Mouse (Mus musculus) ZHBTc4 (cell line): Measurements from ENCODE around the gene Zfhx3.

Experiments
- DNase-seq: peaks from one replicate; pipeline ENCODE4 v3.0.0-alpha.2; 2011; ENCODE audit warnings: low read depth, low spot score

Gene Zfhx3

GRCm38 (mm10) chr8:108741651-108742050, 799.2 kb downstream of the Zfhx3 start:
- no peak for DNase-seq

GRCm38 (mm10) chr8:108742465-108742864, 800.0 kb downstream of the Zfhx3 start:
- no peak for DNase-seq

- DNase-seq = no peak
Observed at GRCm38 (mm10) chr8:108743238-108743637, 800.8 kb downstream of the Zfhx3 start.

GRCm38 (mm10) chr8:108745551-108745950, 803.1 kb downstream of the Zfhx3 start:
- DNase-seq = no peak

- DNase-seq = no peak
Observed at GRCm38 (mm10) chr8:108748095-108748494, 805.7 kb downstream of the Zfhx3 start.

GRCm38 (mm10) chr8:108748851-108749376, 806.5 kb downstream of the Zfhx3 start:
- DNase-seq = no peak

GRCm38 (mm10) chr8:108750806-108751205, 808.4 kb downstream of the Zfhx3 start:
- DNase-seq = no peak

GRCm38 (mm10) chr8:108754556-108754955, 812.1 kb downstream of the Zfhx3 start:
- DNase-seq = peak; percentile 18

- DNase-seq = peak; percentile 36
Observed at GRCm38 (mm10) chr8:108755400-108756325, 813.2 kb downstream of the Zfhx3 start.

- peak; percentile 77 for DNase-seq
Observed at GRCm38 (mm10) chr8:108759511-108760330, 817.3 kb downstream of the Zfhx3 start.

GRCm38 (mm10) chr8:108760745-108761144, 818.3 kb downstream of the Zfhx3 start:
- no peak for DNase-seq

GRCm38 (mm10) chr8:108762567-108762966, 820.1 kb downstream of the Zfhx3 start:
- no peak for DNase-seq

- DNase-seq = no peak
Observed at GRCm38 (mm10) chr8:108764403-108765194, 822.2 kb downstream of the Zfhx3 start.

GRCm38 (mm10) chr8:108766102-108766501, 823.7 kb downstream of the Zfhx3 start:
- DNase-seq = no peak

- no peak for DNase-seq
Observed at GRCm38 (mm10) chr8:108768051-108768450, 825.6 kb downstream of the Zfhx3 start.

GRCm38 (mm10) chr8:108770334-108770733, 827.9 kb downstream of the Zfhx3 start:
- no peak for DNase-seq

- DNase-seq = no peak
Observed at GRCm38 (mm10) chr8:108773436-108773835, 831.0 kb downstream of the Zfhx3 start.

- DNase-seq = no peak
Observed at GRCm38 (mm10) chr8:108778063-108778462, 835.6 kb downstream of the Zfhx3 start.

GRCm38 (mm10) chr8:108778551-108778950, 836.1 kb downstream of the Zfhx3 start:
- no peak for DNase-seq

GRCm38 (mm10) chr8:108780766-108781165, 838.3 kb downstream of the Zfhx3 start:
- no peak for DNase-seq

- no peak for DNase-seq
Observed at GRCm38 (mm10) chr8:108781192-108781591, 838.7 kb downstream of the Zfhx3 start.
